Mouse (Mus musculus) testis, adult 2 months (tissue): ENCODE measurements around the gene Dnase1l1.

Experiments used
- CTCF ChIP-seq: fragments of 200-500 bp; IDR thresholded peaks from 2 replicates; pipeline ENCODE4 v1.5.1; 2012; ENCODE audit warnings: low read depth, mild to moderate bottlenecking, inconsistent platforms, low read length, moderate library complexity; ENCODE audit not compliant: control insufficient read depth, insufficient read depth, insufficient replicate concordance
- POLR2A ChIP-seq: fragments of 200-500 bp; IDR thresholded peaks from 2 replicates; pipeline ENCODE4 v1.6.1; 2012; ENCODE audit warnings: low read depth, mild to moderate bottlenecking, inconsistent platforms, low read length, moderate library complexity; ENCODE audit not compliant: control insufficient read depth

GRCm38 (mm10) chrX:74233196-74233595 is 48.9 kb downstream of the Dnase1l1 start:
- TF ChIP-seq CTCF (no peak), POLR2A (no peak)
